Mouse (Mus musculus): Measurements from ENCODE around the gene Esr2. TPM values are rescaled to one million over a fixed set of nuclear protein-coding genes. Genes with fewer than 3 reads are reported as not detected.
"Not testable (repeated sequence)": the region's sequence is repeated elsewhere in the genome, so short reads cannot be mapped to it uniquely, and the experiment has no call there.

Gene Esr2
- polyA plus RNA-seq, 1 experiment from 2014 or later: 0.05 TPM

GRCm38 (mm10) chr12:76180442-76180841 lies 3.4 kb upstream of the Esr2 start:
- no peak overlapping the region for H3K4me2 ChIP-seq (ENCODE audit: low read depth, low read length, severe bottlenecking)
- H3K27ac ChIP-seq (ENCODE audit: low read depth, low read length): no peak overlapping the region
- H3K36me3 ChIP-seq (ENCODE audit: control insufficient read depth, insufficient read depth, low read length): no peaks in the 10 kb centered on the region
- no peaks in the 10 kb centered on the region for H3K4me1 ChIP-seq (replicated peaks; ENCODE audit: control insufficient read depth, insufficient read depth, low read length)
- WGBS: 80% methylated on average over 6 of the region's 6 CpGs
- ATAC-seq (replicated peaks; ENCODE audit: low FRiP score): no peak
- no peak for DNase-seq (ENCODE audit: low spot score)
- H3K9me3 ChIP-seq (ENCODE audit: control insufficient read depth, low read length): no peaks in the 10 kb centered on the region
- no peak overlapping the region for H3K4me3 ChIP-seq (ENCODE audit: low read depth, low read length)
- no peak overlapping the region for H3K9ac ChIP-seq (ENCODE audit: low read length)
- no peaks in the 10 kb centered on the region; the same call in 1 of the 2 replicates for H3K27me3 ChIP-seq (ENCODE audit: control insufficient read depth, insufficient read depth, low read length)

- Histone ChIP-seq H3K4me2 (ENCODE audit: low read depth, low read length, severe bottlenecking) (no peak overlapping the region), H3K4me1 (replicated peaks; ENCODE audit: control insufficient read depth, insufficient read depth, low read length) (no peaks in the 10 kb centered on the region), H3K27ac (ENCODE audit: low read depth, low read length) (no peak overlapping the region), H3K27me3 (ENCODE audit: control insufficient read depth, insufficient read depth, low read length) (no peaks in the 10 kb centered on the region; the same call in 1 of the 2 replicates), H3K36me3 (ENCODE audit: control insufficient read depth, insufficient read depth, low read length) (no peaks in the 10 kb centered on the region), H3K9me3 (ENCODE audit: control insufficient read depth, low read length) (no peaks in the 10 kb centered on the region), H3K9ac (ENCODE audit: low read length) (no peak overlapping the region), H3K4me3 (ENCODE audit: low read depth, low read length) (no peak overlapping the region)
- DNase-seq (ENCODE audit: low spot score): no peak
- WGBS: 72% methylated on average over 4 of the region's 4 CpGs
- no peak for ATAC-seq (replicated peaks; ENCODE audit: low FRiP score)
Measured at GRCm38 (mm10) chr12:76179527-76179926, 2.5 kb upstream of the Esr2 start.

GRCm38 (mm10) chr12:76179051-76179450 lies 2.0 kb upstream of the Esr2 start:
- H3K27ac ChIP-seq (ENCODE audit: low read depth, low read length): no peak overlapping the region
- no peaks in the 10 kb centered on the region for H3K4me1 ChIP-seq (replicated peaks; ENCODE audit: control insufficient read depth, insufficient read depth, low read length)
- H3K4me2 ChIP-seq (ENCODE audit: low read depth, low read length, severe bottlenecking): no peak overlapping the region
- no peak overlapping the region for H3K4me3 ChIP-seq (ENCODE audit: low read depth, low read length)
- H3K9ac ChIP-seq (ENCODE audit: low read length): no peak overlapping the region
- no peaks in the 10 kb centered on the region for H3K36me3 ChIP-seq (ENCODE audit: control insufficient read depth, insufficient read depth, low read length)
- ATAC-seq (replicated peaks; ENCODE audit: low FRiP score) (no peak), DNase-seq (ENCODE audit: low spot score) (no peak)
- H3K9me3 ChIP-seq (ENCODE audit: control insufficient read depth, low read length): no peaks in the 10 kb centered on the region
- H3K27me3 ChIP-seq (ENCODE audit: control insufficient read depth, insufficient read depth, low read length): no peaks in the 10 kb centered on the region; the same call in 1 of the 2 replicates
- WGBS: 84% methylated on average over 5 of the region's 5 CpGs

GRCm38 (mm10) chr12:76177864-76178518 lies 932 bp upstream of the Esr2 start:
- no peak overlapping the region; the same call in 1 of the 2 replicates for H3K4me3 ChIP-seq (ENCODE audit: low read depth, low read length)
- WGBS: 38% methylated on average over 16 of the region's 16 CpGs
- H3K4me2 ChIP-seq (ENCODE audit: low read depth, low read length, severe bottlenecking): peak overlapping the region; percentile 91; the same call in 1 of the 2 replicates
- no peaks in the 10 kb centered on the region; the same call in 1 of the 2 replicates for H3K27me3 ChIP-seq (ENCODE audit: control insufficient read depth, insufficient read depth, low read length)
- no peak overlapping the region for H3K9ac ChIP-seq (ENCODE audit: low read length)
- ATAC-seq (replicated peaks; ENCODE audit: low FRiP score) (peak; percentile 76), DNase-seq (ENCODE audit: low spot score) (peak; percentile 91)
- no peaks in the 10 kb centered on the region for H3K9me3 ChIP-seq (ENCODE audit: control insufficient read depth, low read length)
- no peaks in the 10 kb centered on the region for H3K4me1 ChIP-seq (replicated peaks; ENCODE audit: control insufficient read depth, insufficient read depth, low read length)
- H3K27ac ChIP-seq (ENCODE audit: low read depth, low read length): no peak overlapping the region
- H3K36me3 ChIP-seq (ENCODE audit: control insufficient read depth, insufficient read depth, low read length): no peaks in the 10 kb centered on the region

GRCm38 (mm10) chr12:76165641-76166040 lies 11.4 kb downstream of the Esr2 start:
- no peaks in the 10 kb centered on the region for H3K9me3 ChIP-seq (ENCODE audit: control insufficient read depth, low read length)
- H3K4me3 ChIP-seq (ENCODE audit: low read depth, low read length): no peak overlapping the region
- DNase-seq (ENCODE audit: low spot score) (no peak), ATAC-seq (replicated peaks; ENCODE audit: low FRiP score) (no peak)
- H3K27ac ChIP-seq (ENCODE audit: low read depth, low read length): no peak overlapping the region
- H3K27me3 ChIP-seq (ENCODE audit: control insufficient read depth, insufficient read depth, low read length): no peaks in the 10 kb centered on the region
- no peaks in the 10 kb centered on the region for H3K4me1 ChIP-seq (replicated peaks; ENCODE audit: control insufficient read depth, insufficient read depth, low read length)
- H3K9ac ChIP-seq (ENCODE audit: low read length): no peak overlapping the region
- no peaks in the 10 kb centered on the region for H3K36me3 ChIP-seq (ENCODE audit: control insufficient read depth, insufficient read depth, low read length)
- WGBS: 65% methylated on average over 5 of the region's 5 CpGs
- no peak overlapping the region for H3K4me2 ChIP-seq (ENCODE audit: low read depth, low read length, severe bottlenecking)

- not testable (repeated sequence) for H3K9me3 ChIP-seq (ENCODE audit: control insufficient read depth, low read length); ATAC-seq (replicated peaks; ENCODE audit: low FRiP score); H3K4me1 ChIP-seq (replicated peaks; ENCODE audit: control insufficient read depth, insufficient read depth, low read length); H3K27me3 ChIP-seq (ENCODE audit: control insufficient read depth, insufficient read depth, low read length); H3K36me3 ChIP-seq (ENCODE audit: control insufficient read depth, insufficient read depth, low read length); H3K27ac ChIP-seq (ENCODE audit: low read depth, low read length); DNase-seq (ENCODE audit: low spot score)
- Histone ChIP-seq H3K4me3 (ENCODE audit: low read depth, low read length) (peak overlapping the region; percentile 13), H3K4me2 (ENCODE audit: low read depth, low read length, severe bottlenecking) (peak overlapping the region; percentile 49), H3K9ac (ENCODE audit: low read length) (peak overlapping the region; percentile 1; the same call in 1 of the 2 replicates)
- 13% methylated on average over 30 of the region's 30 CpGs for WGBS
Measured at GRCm38 (mm10) chr12:76152389-76152788, 24.7 kb downstream of the Esr2 start.

- no peak overlapping the region for H3K27ac ChIP-seq (ENCODE audit: low read depth, low read length)
- ATAC-seq (replicated peaks; ENCODE audit: low FRiP score): no peak
- H3K4me3 ChIP-seq (ENCODE audit: low read depth, low read length): no peak overlapping the region
- no peak overlapping the region for H3K9ac ChIP-seq (ENCODE audit: low read length)
- DNase-seq (ENCODE audit: low spot score): no peak
- H3K9me3 ChIP-seq (ENCODE audit: control insufficient read depth, low read length): no peaks in the 10 kb centered on the region
- H3K4me1 ChIP-seq (replicated peaks; ENCODE audit: control insufficient read depth, insufficient read depth, low read length): no peaks in the 10 kb centered on the region
- H3K27me3 ChIP-seq (ENCODE audit: control insufficient read depth, insufficient read depth, low read length): no peaks in the 10 kb centered on the region
- no peak overlapping the region for H3K4me2 ChIP-seq (ENCODE audit: low read depth, low read length, severe bottlenecking)
- no peaks in the 10 kb centered on the region for H3K36me3 ChIP-seq (ENCODE audit: control insufficient read depth, insufficient read depth, low read length)
- WGBS: 44% methylated on average over 6 of the region's 6 CpGs
Measured at GRCm38 (mm10) chr12:76136701-76137100, 40.4 kb downstream of the Esr2 start.

GRCm38 (mm10) chr12:76133081-76133480 lies 44.0 kb downstream of the Esr2 start:
- not testable (repeated sequence) for H3K27me3 ChIP-seq (ENCODE audit: control insufficient read depth, insufficient read depth, low read length); H3K36me3 ChIP-seq (ENCODE audit: control insufficient read depth, insufficient read depth, low read length); H3K9ac ChIP-seq (ENCODE audit: low read length); H3K4me2 ChIP-seq (ENCODE audit: low read depth, low read length, severe bottlenecking); ATAC-seq (replicated peaks; ENCODE audit: low FRiP score); DNase-seq (ENCODE audit: low spot score); H3K9me3 ChIP-seq (ENCODE audit: control insufficient read depth, low read length); H3K4me1 ChIP-seq (replicated peaks; ENCODE audit: control insufficient read depth, insufficient read depth, low read length); H3K4me3 ChIP-seq (ENCODE audit: low read depth, low read length); H3K27ac ChIP-seq (ENCODE audit: low read depth, low read length)
- 82% methylated on average over 9 of the region's 9 CpGs for WGBS

GRCm38 (mm10) chr12:76132591-76132990 lies 44.5 kb downstream of the Esr2 start:
- H3K4me1 ChIP-seq (replicated peaks; ENCODE audit: control insufficient read depth, insufficient read depth, low read length): no peaks in the 10 kb centered on the region
- no peak for DNase-seq (ENCODE audit: low spot score)
- H3K36me3 ChIP-seq (ENCODE audit: control insufficient read depth, insufficient read depth, low read length): no peaks in the 10 kb centered on the region
- H3K9me3 ChIP-seq (ENCODE audit: control insufficient read depth, low read length): no peaks in the 10 kb centered on the region
- no peak overlapping the region for H3K4me3 ChIP-seq (ENCODE audit: low read depth, low read length)
- H3K27me3 ChIP-seq (ENCODE audit: control insufficient read depth, insufficient read depth, low read length): no peaks in the 10 kb centered on the region
- no peak overlapping the region for H3K9ac ChIP-seq (ENCODE audit: low read length)
- ATAC-seq (replicated peaks; ENCODE audit: low FRiP score): no peak
- no peak overlapping the region for H3K4me2 ChIP-seq (ENCODE audit: low read depth, low read length, severe bottlenecking)
- H3K27ac ChIP-seq (ENCODE audit: low read depth, low read length): no peak overlapping the region
- 79% methylated on average over 4 of the region's 4 CpGs for WGBS
